Mouse (Mus musculus) stomach, postnatal 0 days (tissue): ENCODE results near the gene Akt1. TPM values are rescaled to one million over a fixed set of nuclear protein-coding genes. Genes with fewer than 3 reads are reported as not detected.
A peak's percentile ranks its signal among the peaks of the same experiment; 100 is the strongest.

Experiments
- ATAC-seq: fragments of 200-750 bp; cut with Nextera tagmentation; 2 replicates; pipeline ENCODE4 v1.8.0; 2017; ENCODE audit not compliant: low FRiP score, low TSS enrichment
- DNase-seq: peaks from one replicate; pipeline ENCODE4 v3.0.0-alpha.2; 2016; ENCODE audit warnings: low spot score
- H3K27ac ChIP-seq: fragments of 300-500 bp; sonication (generic); replicated peaks from 2 replicates; pipeline ENCODE4 v1.5.1; 2014; ENCODE audit warnings: mild to moderate bottlenecking, control low read depth
- H3K27me3 ChIP-seq: fragments of 300-500 bp; sonication (generic); 2 replicates; pipeline ENCODE4 v1.6.1; 2014; ENCODE audit warnings: low read length; ENCODE audit not compliant: control insufficient read depth, insufficient read depth
- H3K36me3 ChIP-seq: fragments of 300-500 bp; sonication (generic); 2 replicates; pipeline ENCODE4 v1.6.1; 2014; ENCODE audit warnings: low read length, mixed read lengths; ENCODE audit not compliant: control insufficient read depth, insufficient read depth
- H3K4me1 ChIP-seq: fragments of 300-500 bp; sonication (generic); replicated peaks from 2 replicates; pipeline ENCODE4 v1.6.1; 2014; ENCODE audit warnings: antibody characterized with exemption; ENCODE audit not compliant: control insufficient read depth, insufficient read depth
- H3K4me2 ChIP-seq: fragments of 300-500 bp; sonication (generic); replicated peaks from 2 replicates; pipeline ENCODE4 v1.6.1; 2014; ENCODE audit warnings: low read depth, mild to moderate bottlenecking, control low read depth, moderate library complexity
- H3K4me3 ChIP-seq: fragments of 300-500 bp; sonication (generic); 2 replicates; pipeline ENCODE4 v1.5.1; 2014; ENCODE audit warnings: low read depth, low read length, control low read depth
- H3K9ac ChIP-seq: fragments of 300-500 bp; sonication (generic); 2 replicates; pipeline ENCODE4 v1.6.1; 2014; ENCODE audit warnings: mild to moderate bottlenecking, low read length, control low read depth, mixed read lengths
- H3K9me3 ChIP-seq: fragments of 300-500 bp; sonication (generic); 2 replicates; pipeline ENCODE4 v1.6.1; 2016; ENCODE audit warnings: low read length; ENCODE audit not compliant: control insufficient read depth
- CTCF ChIP-seq: IDR thresholded peaks from 2 replicates; pipeline ENCODE4 v1.5.1; 2016; ENCODE audit warnings: antibody characterized with exemption, low read depth, mild to moderate bottlenecking, moderate library complexity
- EP300 ChIP-seq: optimal IDR thresholded peaks from 2 replicates; pipeline ENCODE3; 2016; ENCODE audit warnings: antibody characterized with exemption
- WGBS: fragments of 180-500 bp; shearing (Covaris S2); extraction: QIAGEN DNeasy Blood & Tissue Kit; methylation state at CpG from one replicate; pipeline ENCODE4 v1.1.7; 2014; 5-methylcytosine and 5-hydroxymethylcytosine counted together
- polyA plus RNA-seq: library from polyadenylated mRNA; unstranded; fragments of >200 nt; fragmentation: Nextera tagmentation; extraction: Ambion mirVana; gene quantifications from 2 replicates; pipeline ENCODE4 v1.2.1, GENCODE M21; 2015

Gene Akt1
- polyA plus RNA-seq, 1 experiment from 2014 or later, result 84.5 TPM

DNA sequence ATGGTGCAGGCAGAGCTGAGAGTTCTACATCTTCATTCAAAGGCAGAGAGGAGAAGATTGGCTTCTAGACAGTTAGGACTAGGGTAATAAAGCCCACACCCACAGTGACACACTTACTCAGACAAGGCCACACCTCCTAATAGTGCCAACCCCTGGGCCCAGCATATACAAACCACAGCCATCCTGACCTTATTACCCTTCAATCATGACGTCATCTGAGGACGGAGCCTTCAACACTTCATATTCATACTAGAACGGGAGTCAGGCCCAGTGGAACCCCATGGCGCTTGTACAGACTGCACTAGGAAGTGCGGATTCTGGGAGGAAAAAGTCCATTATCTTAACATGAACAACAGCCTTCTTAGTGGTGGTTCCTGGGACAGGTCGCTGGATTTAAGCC is 31.6 kb downstream of the Akt1 start:
- 92% methylated on average over 6 of the region's 6 CpGs for WGBS
- H3K27ac ChIP-seq, result no peak overlapping the region
- H3K27me3 ChIP-seq, result no peaks in the 10 kb centered on the region
- no peak overlapping the region for H3K4me3 ChIP-seq
- DNase-seq (no peak), ATAC-seq (no peak)
- no peaks in the 10 kb centered on the region for H3K9me3 ChIP-seq
- TF ChIP-seq CTCF, result no peak
- TF ChIP-seq EP300, result no peak
- H3K9ac ChIP-seq, result no peak overlapping the region
- no peak overlapping the region for H3K4me2 ChIP-seq
- H3K4me1 ChIP-seq, result no peaks in the 10 kb centered on the region; the same call in 1 of the 2 replicates
- peaks cover 2% of the 10 kb centered on the region; the same call in 1 of the 2 replicates for H3K36me3 ChIP-seq

DNA sequence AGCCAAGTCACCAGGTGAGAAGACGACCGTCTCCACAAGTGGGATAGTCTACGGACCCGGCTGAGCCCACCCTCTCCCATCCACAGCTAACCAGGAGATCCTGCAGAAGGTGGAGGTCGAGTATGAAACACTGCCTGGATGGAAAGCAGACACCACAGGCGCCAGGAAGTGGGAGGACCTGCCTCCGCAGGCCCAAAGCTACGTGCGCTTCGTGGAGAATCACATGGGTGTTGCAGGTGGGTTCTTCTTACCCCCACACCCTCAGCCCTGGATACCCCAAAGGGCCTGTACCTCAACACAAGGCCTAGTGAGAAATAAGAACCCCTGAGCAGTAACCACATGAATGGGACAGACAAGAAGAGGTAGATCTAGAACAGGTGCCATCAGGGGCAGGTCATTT is 35.2 kb downstream of the Akt1 start:
- ATAC-seq, result no peak
- WGBS, result 84% methylated on average over 10 of the region's 10 CpGs
- Histone ChIP-seq H3K4me3 (no peak overlapping the region), H3K9ac (no peak overlapping the region), H3K4me1 (no peaks in the 10 kb centered on the region), H3K27ac (no peak overlapping the region), H3K27me3 (no peaks in the 10 kb centered on the region), H3K4me2 (no peak overlapping the region), H3K36me3 (no peaks in the 10 kb centered on the region), H3K9me3 (no peaks in the 10 kb centered on the region)
- no peak for DNase-seq
- TF ChIP-seq CTCF (no peak), EP300 (no peak)

DNA sequence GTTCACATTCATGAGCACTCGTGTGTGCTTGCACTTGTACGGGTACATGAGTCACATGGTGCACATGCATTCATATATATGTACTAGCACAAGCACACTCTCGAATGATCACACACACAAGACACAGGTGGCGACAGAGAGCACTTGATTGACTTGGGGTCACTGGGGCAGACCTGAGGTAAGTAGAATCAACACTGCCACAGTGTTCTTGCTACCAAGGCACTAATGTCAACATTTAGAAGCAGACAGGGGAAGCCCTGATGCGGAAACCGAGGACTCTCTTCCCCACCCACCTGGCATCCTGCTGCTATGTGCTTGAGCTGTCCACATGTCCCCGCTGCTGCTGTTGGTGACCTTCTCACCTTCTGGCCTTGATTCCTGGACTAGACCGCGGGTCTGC is 41.0 kb downstream of the Akt1 start:
- Histone ChIP-seq H3K36me3 (no peaks in the 10 kb centered on the region), H3K9me3 (no peaks in the 10 kb centered on the region), H3K4me2 (no peak overlapping the region), H3K9ac (no peak overlapping the region), H3K4me1 (peaks cover 6% of the 10 kb centered on the region), H3K4me3 (no peak overlapping the region), H3K27ac (no peak overlapping the region), H3K27me3 (no peaks in the 10 kb centered on the region)
- TF ChIP-seq EP300 (no peak), CTCF (peak; percentile 56)
- ATAC-seq (peak; percentile 62), DNase-seq (peak; percentile 75)
- 58% methylated on average over 9 of the region's 9 CpGs for WGBS

DNA sequence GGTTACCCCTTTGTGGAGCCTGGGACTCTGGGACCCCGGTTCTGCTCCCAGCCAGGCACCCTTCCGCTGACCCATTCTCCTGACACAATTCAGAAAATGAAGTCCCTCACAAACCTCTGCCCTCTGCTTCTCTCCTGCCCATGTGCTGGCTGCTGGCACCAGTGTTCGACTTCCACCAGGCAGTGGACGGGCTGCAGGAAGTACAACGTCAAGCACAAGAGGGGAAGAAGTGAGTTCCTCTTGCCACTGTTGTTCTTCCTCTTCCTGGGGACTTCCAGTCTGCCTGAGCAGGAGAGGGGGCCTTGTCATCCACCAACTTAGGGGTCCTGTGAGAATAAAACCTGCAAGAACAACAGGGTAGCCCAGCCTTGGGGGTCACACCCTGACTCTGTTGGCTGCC is 41.8 kb downstream of the Akt1 start:
- no peak for TF ChIP-seq CTCF
- TF ChIP-seq EP300, result no peak
- H3K9me3 ChIP-seq, result no peaks in the 10 kb centered on the region
- H3K4me2 ChIP-seq, result no peak overlapping the region
- DNase-seq, result no peak
- ATAC-seq, result no peak
- no peaks in the 10 kb centered on the region for H3K27me3 ChIP-seq
- H3K36me3 ChIP-seq, result no peaks in the 10 kb centered on the region
- H3K4me3 ChIP-seq, result no peak overlapping the region
- no peak overlapping the region for H3K27ac ChIP-seq
- H3K4me1 ChIP-seq, result peaks cover 6% of the 10 kb centered on the region
- WGBS, result 78% methylated on average over 5 of the region's 5 CpGs
- H3K9ac ChIP-seq, result no peak overlapping the region

DNA sequence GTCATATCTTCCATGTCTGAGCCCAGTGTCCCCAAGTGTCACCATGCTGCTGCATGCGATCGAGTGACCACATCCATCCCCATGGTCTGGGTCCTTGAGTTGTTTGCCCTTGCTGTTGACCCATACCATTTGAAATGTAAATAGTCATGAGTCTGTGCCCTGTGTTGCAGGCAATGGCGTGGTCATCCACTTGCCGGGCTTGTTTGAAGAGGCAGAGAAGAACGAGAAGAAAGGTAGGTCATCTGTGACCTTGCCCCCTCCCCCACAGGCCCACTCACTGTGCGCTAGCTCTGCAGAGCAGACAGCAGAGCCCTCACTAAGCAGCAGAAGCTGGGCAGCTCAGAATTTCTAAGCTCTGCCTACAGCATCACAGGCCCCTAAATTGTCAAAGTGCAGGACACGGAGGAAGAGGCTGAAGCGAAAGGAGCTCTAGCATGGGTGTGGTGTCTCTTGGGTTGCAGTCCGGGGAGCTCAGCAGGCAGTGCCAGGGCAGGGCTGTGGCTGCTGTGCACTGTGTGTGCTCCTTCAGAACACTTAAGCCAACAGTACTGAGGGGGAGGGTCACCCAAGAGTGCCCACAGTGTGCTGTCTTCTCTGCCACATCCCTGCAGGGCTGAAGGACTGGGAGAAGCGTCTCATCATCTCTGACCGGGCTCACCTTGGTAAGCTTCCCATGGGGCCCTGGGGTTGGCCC is 42.5 kb downstream of the Akt1 start:
- no peak overlapping the region for H3K9ac ChIP-seq
- H3K36me3 ChIP-seq, result no peaks in the 10 kb centered on the region
- no peak overlapping the region for H3K27ac ChIP-seq
- WGBS, result 49% methylated on average over 11 of the region's 11 CpGs
- no peak overlapping the region for H3K4me2 ChIP-seq
- peaks cover 6% of the 10 kb centered on the region for H3K4me1 ChIP-seq
- DNase-seq, result no peak
- no peaks in the 10 kb centered on the region for H3K27me3 ChIP-seq
- ATAC-seq, result no peak
- TF ChIP-seq EP300 (no peak), CTCF (no peak)
- H3K4me3 ChIP-seq, result no peak overlapping the region
- H3K9me3 ChIP-seq, result no peaks in the 10 kb centered on the region

DNA sequence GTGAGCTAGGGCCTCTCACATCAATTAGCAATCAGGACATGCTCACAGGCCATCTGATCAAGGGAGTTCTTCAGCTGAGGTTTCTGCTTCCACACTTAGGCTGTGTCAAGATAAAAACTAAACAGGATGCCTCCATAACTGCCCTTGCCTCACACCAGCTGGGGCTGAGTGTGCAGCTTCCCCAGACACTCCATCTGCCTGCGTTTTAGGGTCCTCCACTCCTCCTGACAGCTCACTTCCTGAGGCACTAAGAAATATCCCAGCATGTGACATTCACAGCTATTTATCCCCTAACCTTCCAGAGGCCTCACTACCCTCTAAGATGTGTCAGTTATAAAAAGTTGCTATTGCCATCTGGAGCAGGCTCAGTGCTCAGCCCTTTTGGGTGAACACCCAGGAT is 43.2 kb downstream of the Akt1 start:
- Histone ChIP-seq H3K27ac (no peak overlapping the region), H3K4me3 (no peak overlapping the region), H3K4me1 (peaks cover 10% of the 10 kb centered on the region), H3K36me3 (no peaks in the 10 kb centered on the region), H3K27me3 (no peaks in the 10 kb centered on the region), H3K9ac (no peak overlapping the region), H3K9me3 (no peaks in the 10 kb centered on the region), H3K4me2 (no peak overlapping the region)
- ATAC-seq (no peak), DNase-seq (no peak)
- WGBS, result 30% methylated on average over 1 of the region's 1 CpGs
- no peak for TF ChIP-seq CTCF
- TF ChIP-seq EP300, result no peak
